Mouse (Mus musculus) CD4-positive, CD25-positive, alpha-beta regulatory T cell, adult 2 months (primary cell): ENCODE results near the gene Tbc1d16.

Experiments used
- DNase-seq: peaks from one replicate; pipeline ENCODE4 v3.0.0-alpha.2; 2012; ENCODE audit warnings: low read depth, low spot score

The Tbc1d16 gene

DNA sequence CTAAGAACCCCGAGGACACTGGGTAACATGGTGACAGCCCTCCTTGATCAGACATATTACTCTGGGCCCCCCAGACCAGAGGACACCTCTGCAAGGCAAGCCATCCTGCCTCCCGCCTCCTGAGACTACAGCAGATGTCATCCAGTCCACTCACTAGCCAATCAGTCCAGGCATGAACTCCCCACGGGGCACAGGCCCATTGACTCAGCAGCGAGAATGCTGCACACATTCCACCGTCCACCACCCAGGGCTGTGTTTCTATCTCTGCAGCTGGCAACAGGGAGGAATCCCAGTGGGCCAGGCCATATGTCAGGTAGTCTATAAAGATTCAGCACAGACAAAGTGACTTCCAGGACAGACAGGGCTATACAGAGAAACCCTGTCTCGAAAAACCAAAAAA lies 20.3 kb downstream of the Tbc1d16 start:
- DNase-seq, result no peak

DNA sequence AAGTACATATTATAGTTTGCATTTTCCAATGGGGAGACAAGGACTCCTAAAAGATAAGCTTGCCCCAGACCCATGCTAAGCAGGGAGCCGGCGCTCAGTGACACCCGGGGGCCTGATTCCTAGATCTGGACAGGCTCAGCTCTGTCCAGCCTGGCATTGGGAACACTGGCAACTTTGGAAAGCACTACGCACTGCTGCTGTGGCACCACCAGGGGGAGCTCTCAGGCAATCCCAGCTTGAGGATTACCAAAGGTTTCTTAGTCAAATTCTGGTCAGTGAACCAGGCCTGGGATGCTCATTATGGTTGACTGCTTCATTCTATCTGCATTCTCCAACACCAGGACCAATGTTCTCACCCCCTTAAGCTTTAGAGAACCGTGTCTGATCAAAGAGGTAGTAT lies 21.7 kb downstream of the Tbc1d16 start:
- peak; percentile 73 for DNase-seq

DNA sequence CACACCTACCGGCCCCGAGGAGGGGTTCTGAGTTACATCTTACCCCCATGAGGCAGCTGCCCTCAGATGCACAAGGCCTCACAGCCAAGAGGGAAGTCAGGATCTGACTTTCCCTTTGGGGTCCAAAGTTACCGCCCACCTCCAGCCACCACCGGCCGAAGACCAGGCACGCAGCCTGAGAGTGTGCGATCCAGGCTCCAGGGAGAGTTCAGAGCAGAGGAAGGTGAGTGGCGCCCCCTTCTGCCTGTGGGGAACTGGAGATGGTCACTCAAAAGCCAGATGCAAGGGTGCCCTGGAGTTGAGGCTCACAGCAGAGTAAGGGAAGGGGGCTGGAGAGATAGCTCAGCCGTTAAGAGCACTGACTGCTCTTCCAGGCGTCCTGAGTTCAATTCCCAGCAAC lies 22.6 kb downstream of the Tbc1d16 start:
- no peak for DNase-seq

DNA sequence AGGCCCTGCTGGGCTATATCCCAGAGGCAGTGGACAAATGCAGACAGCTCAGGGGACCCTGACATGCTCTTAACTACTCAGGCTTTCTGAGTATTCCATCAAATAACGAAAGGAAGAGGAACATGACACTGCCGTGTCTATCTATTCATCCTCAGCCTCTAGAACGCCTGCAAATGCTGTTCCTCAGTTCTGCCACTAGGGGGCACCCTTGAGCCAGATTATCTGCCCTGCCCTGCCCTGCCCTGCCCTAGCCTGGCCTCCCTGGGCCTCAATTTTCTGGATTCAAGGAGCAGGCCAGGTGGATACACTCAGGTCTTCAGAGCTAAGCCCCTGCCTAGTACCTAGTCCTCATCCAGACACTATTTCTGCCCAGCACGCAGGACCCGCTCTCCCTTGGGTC lies 24.9 kb downstream of the Tbc1d16 start:
- peak; percentile 53 for DNase-seq

DNA sequence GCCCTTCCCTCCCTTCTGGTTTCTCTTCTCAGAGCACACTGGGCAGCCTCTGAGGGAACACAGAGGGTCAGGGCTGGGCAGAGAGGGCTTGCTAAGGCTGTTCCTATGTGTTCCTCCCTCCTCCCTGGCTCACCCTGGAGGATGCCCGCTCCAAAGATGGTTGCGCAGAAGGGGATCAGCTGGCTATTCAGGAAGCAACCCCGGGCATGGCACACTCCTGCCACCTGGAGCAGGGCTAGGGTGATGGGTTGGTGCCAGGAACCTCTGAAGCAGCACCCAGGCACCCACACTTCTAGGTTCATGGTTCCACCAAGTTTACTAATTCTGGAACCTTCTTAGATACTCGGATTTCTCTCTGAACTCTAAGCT lies 29.1 kb downstream of the Tbc1d16 start:
- no peak for DNase-seq

DNA sequence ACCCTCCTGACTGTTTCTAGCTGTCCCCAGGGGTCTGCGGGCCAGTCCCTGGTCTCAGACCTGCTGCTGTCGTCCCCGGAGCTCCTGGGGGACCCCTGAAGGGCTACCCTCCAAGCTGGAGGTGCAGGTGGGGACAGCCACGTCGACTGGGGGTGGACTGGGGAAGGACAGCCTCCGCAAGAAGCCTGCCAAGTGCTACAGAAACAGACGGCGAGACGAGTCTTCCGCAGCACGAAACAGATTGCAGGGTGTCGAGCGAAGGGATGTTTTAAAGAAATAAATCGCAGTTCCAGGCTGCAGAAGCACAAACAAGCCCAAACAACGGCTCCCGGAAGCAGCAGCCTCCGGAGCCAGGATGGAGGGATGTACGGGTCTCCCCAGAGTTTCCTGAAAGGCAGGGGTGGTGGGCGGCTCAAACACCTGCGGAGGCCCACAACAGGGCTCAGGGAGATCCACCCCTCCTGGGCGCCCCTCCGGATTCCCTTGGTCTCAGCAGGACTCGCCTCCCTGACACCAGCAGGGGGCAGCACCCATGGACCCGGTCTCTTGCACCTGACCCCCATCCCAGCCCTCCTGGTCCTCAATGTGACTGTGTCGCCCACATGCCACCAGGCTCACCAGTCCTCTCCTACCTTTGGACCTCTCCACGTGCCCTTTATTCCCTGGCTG lies 29.6 kb downstream of the Tbc1d16 start:
- DNase-seq, result peak; percentile 65

DNA sequence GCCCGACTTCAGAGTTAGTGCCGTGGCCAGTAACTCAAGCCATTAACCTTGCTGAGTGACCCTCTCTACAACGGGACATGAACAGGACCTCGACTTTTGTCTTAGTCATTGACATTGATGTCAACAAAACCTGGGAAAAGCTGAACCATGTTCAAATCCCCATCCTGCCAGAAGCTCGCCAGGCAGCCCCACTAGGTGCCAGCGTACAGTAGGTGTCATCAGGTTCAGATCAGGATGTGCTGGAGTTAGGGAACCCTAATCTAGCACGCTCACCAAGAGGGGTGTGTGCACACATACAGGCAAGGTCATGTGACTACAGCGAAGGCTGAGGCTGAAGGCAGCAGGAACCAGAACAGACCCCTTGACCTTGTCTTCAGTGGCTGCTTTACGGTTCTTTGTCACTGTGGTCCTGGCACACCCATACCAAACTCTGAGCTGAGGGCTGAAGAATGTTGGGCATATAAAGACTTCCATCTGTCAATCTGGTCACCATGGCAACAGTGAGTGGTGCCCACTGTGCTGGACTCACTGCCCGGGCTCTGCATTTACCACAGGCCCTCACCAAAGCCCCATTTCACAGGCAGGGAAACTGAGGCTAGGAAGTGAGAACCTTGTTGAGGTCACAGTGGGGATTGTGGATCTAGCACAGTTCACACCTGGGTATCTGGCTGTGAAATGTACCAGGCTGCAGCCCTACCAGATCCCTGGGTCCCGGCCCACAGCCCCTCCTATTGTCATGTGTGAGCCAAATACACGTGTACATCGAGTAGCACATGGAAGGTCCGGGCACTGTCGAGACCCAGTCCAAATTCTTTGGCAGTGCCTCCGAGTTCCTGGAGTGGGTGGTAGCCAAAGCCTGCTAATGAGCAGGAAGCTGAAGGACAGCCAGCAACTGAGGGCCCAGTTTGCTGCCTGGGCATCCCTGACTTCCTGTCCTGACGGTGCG lies 30.4 kb downstream of the Tbc1d16 start:
- DNase-seq, result no peak

DNA sequence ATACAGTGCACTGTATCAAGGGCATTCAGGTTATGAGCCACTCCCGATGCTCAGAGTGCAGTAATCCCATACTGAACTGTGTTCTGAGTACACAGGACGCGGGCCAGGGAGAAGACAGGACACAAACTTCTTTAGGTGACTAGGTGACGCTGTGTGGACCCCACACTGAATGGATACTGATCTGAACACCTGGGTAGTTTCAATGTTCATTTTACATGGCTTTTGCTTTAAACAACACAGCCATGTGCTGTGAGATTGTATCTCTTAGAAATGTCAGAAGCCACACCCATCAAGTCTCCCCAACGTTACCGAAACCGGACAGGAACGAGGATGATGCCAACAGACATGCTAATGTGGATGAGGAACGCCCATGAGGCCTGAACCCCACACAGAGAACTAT lies 35.7 kb downstream of the Tbc1d16 start:
- no peak for DNase-seq

DNA sequence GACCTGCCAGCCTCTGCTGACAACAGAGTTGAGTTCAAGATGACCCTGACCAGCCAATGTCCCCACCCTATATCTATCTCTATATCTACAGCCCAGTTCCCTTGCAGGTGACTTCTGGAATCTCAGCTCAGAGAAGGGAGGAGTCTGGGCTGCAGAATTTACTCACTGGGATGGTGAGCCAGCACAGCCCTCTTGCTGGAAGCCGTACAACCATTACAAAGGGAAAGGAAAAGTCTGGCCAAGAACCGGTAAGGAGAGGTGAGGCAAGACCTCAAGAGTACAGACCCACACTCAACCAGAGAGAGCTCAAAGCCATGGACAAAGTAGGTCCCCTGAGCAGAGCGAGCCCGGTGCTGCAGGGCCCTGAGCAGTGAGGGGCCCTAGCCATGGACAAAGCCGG lies 36.1 kb downstream of the Tbc1d16 start:
- no peak for DNase-seq

DNA sequence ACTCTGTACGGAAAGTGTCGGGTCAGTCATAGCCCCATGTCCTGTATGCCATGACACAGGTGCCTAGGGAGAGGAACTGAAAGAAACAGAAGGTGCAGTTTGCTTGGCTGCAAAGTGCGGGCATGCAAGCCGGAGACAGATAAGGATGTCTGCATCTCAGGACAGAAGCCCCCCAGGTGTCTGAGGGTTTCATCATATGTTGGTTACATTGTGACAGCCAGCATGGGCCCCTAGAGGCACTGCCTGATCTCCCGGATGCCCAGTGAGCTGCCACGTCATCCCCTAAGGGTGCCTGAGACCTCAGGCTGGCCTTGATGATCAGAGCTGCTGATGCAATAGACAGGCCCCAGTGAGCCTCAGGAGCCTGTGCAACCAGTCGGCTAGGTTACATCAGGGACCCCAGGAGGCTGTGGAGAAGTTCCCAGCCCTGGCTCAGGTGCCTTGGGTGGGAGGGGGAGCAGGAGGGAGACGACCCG lies 36.7 kb downstream of the Tbc1d16 start:
- no peak for DNase-seq

DNA sequence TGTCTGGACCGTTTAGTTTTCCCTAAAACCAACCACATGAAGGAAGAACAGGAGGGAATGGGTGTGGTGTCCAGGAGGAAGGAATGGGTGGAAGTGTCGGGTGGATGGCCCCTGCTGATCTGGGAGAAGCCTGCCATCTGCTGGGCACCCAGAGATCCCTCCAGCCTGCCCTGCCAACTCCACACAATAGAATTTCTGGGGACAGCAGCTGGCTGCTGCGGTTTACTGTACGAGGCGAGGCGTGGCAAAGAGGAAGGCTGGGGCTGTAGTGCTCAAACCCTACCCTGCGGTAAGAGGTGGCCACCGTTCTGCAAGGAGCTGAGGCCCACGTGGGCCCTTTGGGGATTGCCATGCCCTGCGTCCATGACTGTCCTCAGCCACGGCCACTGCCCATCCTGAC lies 37.8 kb downstream of the Tbc1d16 start:
- peak; percentile 84 for DNase-seq

DNA sequence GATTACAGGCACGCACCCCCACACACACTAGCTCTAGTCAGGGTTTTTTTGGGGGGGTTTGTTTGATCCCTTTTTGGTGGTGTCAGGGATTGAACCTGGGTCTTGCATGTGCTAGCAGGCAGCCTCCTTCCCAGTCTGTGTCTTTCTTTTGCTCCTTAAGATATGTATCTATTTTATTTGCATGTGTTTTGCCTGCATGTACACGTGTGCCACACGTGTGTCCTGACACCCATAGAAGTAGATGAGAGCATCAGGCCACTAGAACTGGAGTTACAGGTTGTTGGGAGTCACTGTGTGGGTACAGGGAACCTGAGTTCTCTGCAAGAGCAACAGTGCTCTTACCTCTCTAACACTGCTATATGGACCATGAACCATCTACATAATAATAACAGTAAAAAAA lies 39.0 kb downstream of the Tbc1d16 start:
- no peak for DNase-seq

DNA sequence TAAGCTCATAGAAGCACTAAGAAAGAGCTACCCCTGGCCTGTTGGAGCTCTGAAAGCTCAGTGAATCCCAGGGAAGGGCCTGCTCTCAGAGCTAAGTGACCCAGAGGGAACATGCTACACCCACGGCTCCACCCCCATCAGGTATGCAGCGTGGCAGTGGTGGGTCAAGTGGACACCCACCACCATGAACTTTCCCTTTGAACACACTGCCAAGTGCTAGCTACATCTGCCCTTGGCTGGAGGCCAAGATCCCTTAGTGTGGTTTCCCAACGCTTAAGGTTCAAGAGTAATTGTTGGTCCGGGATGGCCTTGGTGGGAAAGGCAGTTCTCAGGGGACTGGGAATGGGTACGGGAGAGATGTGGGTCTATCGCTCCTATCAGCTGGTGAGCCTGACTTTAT lies 39.9 kb downstream of the Tbc1d16 start:
- DNase-seq, result no peak

DNA sequence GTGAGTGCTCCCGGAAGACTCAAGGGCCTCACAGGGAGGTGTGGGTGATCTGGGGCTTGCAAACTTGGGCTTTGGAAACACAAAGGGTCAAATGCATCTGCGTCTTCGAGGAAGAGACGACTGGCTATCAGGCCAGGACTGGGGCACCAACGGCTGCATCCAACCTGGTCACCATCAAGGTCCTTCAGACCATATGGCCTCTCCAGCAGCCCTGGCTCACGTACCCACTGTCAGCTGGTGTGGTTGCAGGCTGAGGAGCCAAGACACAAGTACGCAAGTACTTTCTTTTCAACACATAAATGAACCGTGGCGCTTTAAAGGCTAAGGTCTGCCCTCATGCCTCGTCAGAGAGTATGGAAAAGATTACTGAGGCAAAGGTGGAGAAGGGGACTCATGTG lies 40.5 kb downstream of the Tbc1d16 start:
- no peak for DNase-seq

DNA sequence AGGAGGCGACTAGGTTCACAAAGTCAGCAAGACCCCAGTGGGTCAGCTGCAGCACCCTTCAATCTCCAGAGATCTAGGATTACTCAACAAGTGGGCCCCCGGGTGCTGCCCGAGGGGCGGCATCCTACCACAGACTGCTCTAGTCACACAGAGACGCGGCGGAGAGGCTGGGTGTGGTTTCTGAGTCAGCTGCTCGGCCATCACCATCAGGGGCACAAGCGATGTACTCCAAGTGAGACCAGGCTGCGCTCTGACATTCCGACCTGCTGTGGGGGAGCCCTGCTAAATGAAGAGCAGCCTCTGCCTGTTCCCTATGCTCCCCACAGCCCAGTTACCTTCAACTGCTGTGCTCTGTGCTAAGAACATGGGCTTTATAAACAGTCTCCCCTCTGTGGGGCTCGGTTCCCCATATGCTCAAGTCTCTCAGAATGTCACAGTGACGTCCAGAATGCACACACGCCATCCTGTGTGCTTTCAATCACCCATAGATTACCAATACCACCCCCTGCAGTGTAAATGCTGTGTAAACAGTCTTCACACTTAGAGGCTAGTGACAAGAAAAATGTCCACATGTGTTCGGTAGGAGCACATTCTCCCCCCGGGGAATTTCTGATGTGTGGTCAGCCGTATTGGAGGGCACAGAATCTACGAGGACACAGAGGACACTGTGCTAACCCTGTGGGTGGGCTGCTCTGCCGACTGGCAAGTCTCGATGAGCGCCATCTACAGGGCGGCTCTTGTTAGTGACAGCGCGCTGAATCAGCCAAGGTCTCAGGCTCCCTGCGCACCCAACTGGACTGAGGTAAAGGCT lies 41.1 kb downstream of the Tbc1d16 start:
- DNase-seq, result peak; percentile 87

DNA sequence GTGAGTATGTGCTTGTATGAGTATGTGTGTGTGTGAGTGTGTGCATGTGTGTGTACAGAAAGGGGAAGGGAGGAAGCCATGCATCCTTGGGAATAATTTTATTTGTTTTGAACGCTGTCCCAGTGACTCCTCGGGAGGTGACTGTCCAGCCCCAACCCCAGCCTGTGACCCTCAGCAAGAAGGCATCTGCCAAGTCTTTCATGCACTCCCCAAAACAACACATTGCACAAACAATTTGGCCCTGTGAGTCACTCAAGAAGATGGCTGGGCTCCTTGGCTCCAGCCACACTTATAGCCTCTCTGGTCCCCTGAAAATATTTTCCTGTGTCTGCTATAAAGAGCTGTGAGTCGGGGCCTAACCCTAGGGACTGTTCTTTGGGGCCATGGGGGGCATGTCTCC lies 41.9 kb downstream of the Tbc1d16 start:
- no peak for DNase-seq

DNA sequence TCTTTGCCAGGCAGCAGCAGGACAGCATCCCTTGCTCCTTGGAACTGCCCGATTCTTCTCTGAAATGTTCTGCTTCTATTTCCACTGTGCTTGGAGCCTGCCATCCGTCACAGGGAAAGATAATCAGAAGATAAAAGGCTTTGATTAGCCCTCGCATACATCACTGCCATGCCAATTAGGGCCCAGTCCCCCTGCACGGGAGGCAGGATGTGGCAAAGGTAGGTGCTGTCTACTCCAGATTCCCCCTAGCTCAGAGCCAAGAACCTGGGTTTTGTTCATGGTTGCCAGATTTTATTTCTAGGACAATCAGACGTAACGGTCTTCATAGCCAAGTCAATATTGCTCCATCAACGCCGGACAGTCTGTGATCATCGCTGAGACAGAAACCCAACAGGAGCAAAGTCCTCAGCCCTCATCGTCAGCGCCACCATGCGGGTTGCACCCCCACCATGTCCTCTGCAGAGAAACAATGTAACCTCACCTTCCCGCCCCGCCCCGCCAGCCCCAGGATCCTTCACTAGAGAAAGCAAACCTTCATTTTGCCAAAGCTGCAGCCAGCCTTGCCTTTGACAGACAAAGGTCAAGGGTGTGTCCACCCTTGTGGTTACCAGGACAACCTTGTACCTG lies 44.5 kb downstream of the Tbc1d16 start:
- peak; percentile 54 for DNase-seq

DNA sequence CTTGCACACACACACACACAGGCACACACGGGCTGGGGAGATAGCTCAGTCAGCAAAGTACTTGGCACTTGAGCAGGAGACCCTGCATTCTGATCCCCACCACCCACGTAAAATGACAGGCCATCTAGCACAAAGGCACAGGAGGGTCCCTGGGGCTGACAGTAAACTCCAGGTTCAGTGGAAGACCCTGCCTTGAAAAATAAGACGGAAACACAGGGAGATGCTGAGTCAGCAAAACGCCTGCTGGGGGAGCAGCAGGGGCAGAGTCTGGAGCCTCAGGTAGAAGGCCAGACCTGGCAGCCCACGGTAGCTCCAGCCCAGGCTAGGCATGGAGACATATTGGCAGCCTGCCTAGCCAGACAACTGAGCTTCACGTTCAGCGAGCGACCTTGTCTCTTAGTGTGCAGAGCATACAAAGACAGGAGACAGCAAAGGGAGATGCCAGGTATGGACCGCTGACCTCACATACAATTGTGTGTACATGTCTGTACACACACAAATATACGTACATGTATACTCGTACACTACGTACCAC lies 46.4 kb downstream of the Tbc1d16 start:
- DNase-seq, result no peak

DNA sequence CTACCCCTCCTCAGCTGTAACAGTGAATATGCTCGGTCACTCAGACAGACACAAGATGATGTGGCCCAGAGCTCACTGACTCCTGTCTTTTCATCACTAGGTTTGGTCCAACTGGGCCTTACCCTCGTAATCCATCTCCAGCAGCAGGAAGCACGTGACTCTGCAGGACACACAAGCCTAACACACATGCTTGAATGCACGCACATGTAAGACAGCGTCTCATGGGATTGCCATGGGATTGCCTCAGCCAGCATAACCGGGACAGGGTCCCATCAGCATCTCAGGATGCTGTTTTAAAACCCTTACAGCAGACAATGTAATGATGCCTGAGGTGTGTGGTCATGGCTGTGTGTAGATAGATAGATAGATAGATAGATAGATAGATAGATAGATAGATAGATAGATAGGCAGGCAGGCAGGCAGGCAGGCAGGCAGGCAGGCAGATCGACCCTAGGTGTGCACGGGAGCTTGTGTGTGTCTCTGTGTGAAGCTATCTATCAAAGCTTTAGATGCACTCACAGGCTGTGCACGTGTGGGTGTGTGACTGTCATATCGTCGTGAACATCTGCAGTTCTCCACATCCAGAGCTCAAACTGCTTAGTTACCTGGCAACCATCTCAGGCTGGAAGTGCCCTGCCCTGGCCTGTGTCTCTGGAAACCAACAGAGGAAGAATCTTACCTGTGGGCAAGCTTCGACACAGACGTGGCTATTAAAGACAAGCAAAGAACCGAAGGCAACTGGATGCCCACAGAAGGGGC lies 47.3 kb downstream of the Tbc1d16 start:
- DNase-seq, result no peak

DNA sequence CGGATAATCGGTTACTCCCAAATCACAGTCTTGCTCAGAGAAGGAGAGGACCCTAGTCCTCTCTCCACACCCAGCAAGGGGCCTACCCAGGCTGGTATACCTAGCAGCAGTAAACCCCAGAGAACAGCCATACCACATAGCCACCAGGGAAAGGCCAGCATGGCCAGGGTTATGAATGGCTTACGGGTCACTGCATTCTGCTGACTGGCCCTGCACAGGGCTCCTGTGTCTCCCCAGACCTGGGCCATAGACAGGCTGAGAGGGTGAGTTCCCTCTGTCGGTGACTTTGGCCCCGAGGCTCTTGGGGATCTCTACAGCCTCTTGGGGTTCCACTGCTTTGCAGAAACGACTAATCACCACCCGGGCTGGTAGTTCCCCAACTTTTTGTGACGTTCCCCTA lies 50.0 kb downstream of the Tbc1d16 start:
- DNase-seq, result no peak
